Comparison of ENCODE assay signal across 18 mouse cellular contexts in genomic region chr1:191471489-191471888, GRCm38 (mm10).
DNase-seq lines count a peak whose midpoint lies in the region; ATAC-seq lines count a peak whose summit lies in the region.
"Had no signal": no experiment of that assay in that cellular context is flagged by ENCODE, and none has a peak within 500 bp of the region (broad histone marks: within the 10 kb centered on the region; RNA-seq: fewer than 3 reads in every experiment).

No protein-coding gene starts in this region.

- no peaks in the 10 kb centered on the region for H3K27me3 ChIP-seq in heart, embryonic 15.5 days
- no peaks in the 10 kb centered on the region for H3K27me3 ChIP-seq in liver, embryonic 12.5 days (replicated peaks)
- no peaks in the 10 kb centered on the region for H3K27me3 ChIP-seq in liver, embryonic 13.5 days
- H3K27me3 ChIP-seq: CH12.LX; embryonic facial prominence, embryonic 15.5 days; heart, embryonic 12.5 days; hindbrain, embryonic 12.5 days had no signal

- no peak for ATAC-seq in heart, embryonic 15.5 days (replicated peaks; ENCODE audit: insufficient number of reproducible peaks, insufficient read depth, low FRiP score, low read depth)
- ATAC-seq in liver, embryonic 12.5 days, result no peak
- ATAC-seq in liver, embryonic 13.5 days (ENCODE audit: low read depth), result peak; percentile 56; the same call in 1 of the 2 replicates

- no peak for DNase-seq in heart, postnatal 10 days
- DNase-seq in liver, result no peak
- no peak for DNase-seq in liver, embryonic 13.5 days
- no peak for DNase-seq in testis, postnatal 14 days (ENCODE audit: low spot score)
- DNase-seq: adrenal gland, adult 2 months; adrenal gland, postnatal 25 days; cerebellum, postnatal 14 days; embryo, embryonic 11 days; gastrocnemius, postnatal 10 days; heart, postnatal 4 days had no signal

- no peak overlapping the region for H3K4me3 ChIP-seq in heart, embryonic 15.5 days
- H3K4me3 ChIP-seq in liver, embryonic 12.5 days, result no peak overlapping the region
- H3K4me3 ChIP-seq in liver, embryonic 13.5 days (replicated peaks), result no peak overlapping the region
- H3K4me3 ChIP-seq: embryonic facial prominence, embryonic 15.5 days; erythroblast, embryonic 14.5 days; forebrain, embryonic 10.5 days; heart, embryonic 12.5 days; hindbrain, embryonic 12.5 days had no signal

- H3K9me3 ChIP-seq in heart, embryonic 15.5 days (replicated peaks), result no peaks in the 10 kb centered on the region
- no peaks in the 10 kb centered on the region for H3K9me3 ChIP-seq in liver, embryonic 12.5 days (replicated peaks)
- H3K9me3 ChIP-seq in liver, embryonic 13.5 days (replicated peaks), result no peaks in the 10 kb centered on the region
- H3K9me3 ChIP-seq: embryonic facial prominence, embryonic 15.5 days; forebrain, embryonic 10.5 days; heart, embryonic 12.5 days; hindbrain, embryonic 12.5 days had no signal

- no peaks in the 10 kb centered on the region for H3K36me3 ChIP-seq in heart, embryonic 15.5 days
- no peaks in the 10 kb centered on the region for H3K36me3 ChIP-seq in liver, embryonic 12.5 days
- H3K36me3 ChIP-seq in liver, embryonic 13.5 days, result no peaks in the 10 kb centered on the region
- H3K36me3 ChIP-seq: embryonic facial prominence, embryonic 15.5 days; forebrain, embryonic 10.5 days; heart, embryonic 12.5 days; hindbrain, embryonic 12.5 days had no signal

- no peak overlapping the region for H3K9ac ChIP-seq in heart, embryonic 15.5 days
- no peak overlapping the region for H3K9ac ChIP-seq in liver, embryonic 12.5 days
- H3K9ac ChIP-seq in liver, embryonic 13.5 days, result no peak overlapping the region
- H3K9ac ChIP-seq: embryonic facial prominence, embryonic 15.5 days; heart, embryonic 12.5 days; hindbrain, embryonic 12.5 days had no signal

- no peak overlapping the region for H3K4me2 ChIP-seq in heart, embryonic 15.5 days
- H3K4me2 ChIP-seq in liver, embryonic 12.5 days, result peak overlapping the region; percentile 30; the same call in 1 of the 2 replicates
- H3K4me2 ChIP-seq in liver, embryonic 13.5 days, result peak overlapping the region; percentile 23; the same call in 1 of the 2 replicates
- H3K4me2 ChIP-seq: embryonic facial prominence, embryonic 15.5 days; heart, embryonic 12.5 days; hindbrain, embryonic 12.5 days had no signal

- peaks cover 23% of the 10 kb centered on the region for H3K4me1 ChIP-seq in heart, embryonic 15.5 days (replicated peaks)
- peaks cover 28% of the 10 kb centered on the region for H3K4me1 ChIP-seq in liver, embryonic 12.5 days
- peaks cover 32% of the 10 kb centered on the region for H3K4me1 ChIP-seq in liver, embryonic 13.5 days (replicated peaks)

- WGBS in heart, embryonic 15.5 days, result 65% methylated on average over 2 of the region's 2 CpGs
- WGBS in liver, embryonic 12.5 days (ENCODE audit: insufficient replicate concordance), result 46% methylated on average over 2 of the region's 2 CpGs
- WGBS in liver, embryonic 13.5 days (ENCODE audit: insufficient replicate concordance), result 51% methylated on average over 2 of the region's 2 CpGs

- intact Hi-C loops in heart, postnatal 10 days (cut with DNase I), result no loop called here

- 0 out of 2 replicates have a peak overlapping the region, but pooled peaks have one; percentile 4 for H3K27ac ChIP-seq in heart, embryonic 15.5 days
- no peak overlapping the region for H3K27ac ChIP-seq in liver, embryonic 12.5 days
- peak overlapping the region; percentile 6; the same call in 1 of the 2 replicates for H3K27ac ChIP-seq in liver, embryonic 13.5 days
- H3K27ac ChIP-seq: forebrain, embryonic 10.5 days; hindbrain, embryonic 12.5 days had no signal
